Mouse (Mus musculus) E14TG2a.4 (cell line): ENCODE data around the gene Gna11.

Experiments
- CTCF ChIP-seq: conservative IDR thresholded peaks from 2 replicates; pipeline ENCODE4 v1.5.1; 2014; ENCODE audit warnings: low read length
- NANOG ChIP-seq: IDR thresholded peaks from 2 replicates; pipeline ENCODE4 v1.6.1; 2014; ENCODE audit warnings: borderline replicate concordance, low read length, mixed read lengths

DNA sequence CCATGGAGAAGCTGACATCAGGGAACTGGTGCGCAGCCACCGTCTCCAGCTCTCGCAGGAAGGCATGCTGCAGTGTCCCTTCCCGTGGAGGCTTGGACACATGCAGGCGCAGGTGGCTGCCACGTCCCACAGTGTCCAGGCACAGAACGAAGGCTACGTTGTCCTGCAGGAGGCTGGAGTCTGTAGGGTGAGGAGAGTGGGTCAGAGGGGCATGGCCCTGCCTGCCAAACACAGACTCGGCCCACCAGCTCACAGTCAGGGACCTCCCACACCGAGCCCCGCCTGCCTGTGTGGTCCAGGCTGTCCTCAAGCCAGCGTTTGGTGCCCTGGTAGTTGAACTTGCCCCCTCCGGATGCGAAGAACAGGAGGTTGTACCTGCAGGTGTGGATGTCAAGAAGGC is 55.0 kb downstream of the Gna11 start:
- no peak for TF ChIP-seq CTCF
- no peak for TF ChIP-seq NANOG
